ENCODE assay signal across 19 mouse cellular contexts in genomic region chr11:3684723-3685430, GRCm38 (mm10). TPM values are rescaled to one million over a fixed set of nuclear protein-coding genes. Genes with fewer than 3 reads are reported as not detected.
DNase-seq lines count a peak whose midpoint lies in the region; ATAC-seq and TF ChIP-seq lines count a peak whose summit lies in the region.
"Had no signal": no experiment of that assay in that cellular context is flagged by ENCODE, and none has a peak within 500 bp of the region (broad histone marks: within the 10 kb centered on the region; RNA-seq: fewer than 3 reads in every experiment).

No protein-coding gene starts in this region.

- ATAC-seq in hindbrain, postnatal 0 days: no peak
- ATAC-seq in hindbrain, embryonic 16.5 days: no peak
- ATAC-seq in heart, embryonic 12.5 days (ENCODE audit: insufficient number of reproducible peaks, low FRiP score): no peak
- ATAC-seq: forebrain, embryonic 16.5 days had no signal

- H3K9me3 ChIP-seq in hindbrain, postnatal 0 days (ENCODE audit: low read length): no peaks in the 10 kb centered on the region
- H3K9me3 ChIP-seq in hindbrain, embryonic 16.5 days (ENCODE audit: control insufficient read depth, low read length): no peaks in the 10 kb centered on the region
- no peaks in the 10 kb centered on the region for H3K9me3 ChIP-seq in heart, embryonic 12.5 days (replicated peaks)
- H3K9me3 ChIP-seq: midbrain, embryonic 12.5 days; stomach, embryonic 15.5 days had no signal

- WGBS in hindbrain, postnatal 0 days: 81% methylated on average over 5 of the region's 5 CpGs
- 95% methylated on average over 5 of the region's 5 CpGs for WGBS in hindbrain, embryonic 16.5 days
- 89% methylated on average over 5 of the region's 5 CpGs for WGBS in heart, embryonic 12.5 days

- no peak for TF ChIP-seq CTCF in hindbrain, postnatal 0 days (IDR thresholded peaks at IDR 0.05; ENCODE audit: low read depth)

- H3K27me3 ChIP-seq in hindbrain, postnatal 0 days (ENCODE audit: insufficient read depth, low read length): no peaks in the 10 kb centered on the region
- no peaks in the 10 kb centered on the region for H3K27me3 ChIP-seq in hindbrain, embryonic 16.5 days (replicated peaks; ENCODE audit: control insufficient read depth, insufficient read depth, low read length)
- no peaks in the 10 kb centered on the region for H3K27me3 ChIP-seq in heart, embryonic 12.5 days (replicated peaks)
- H3K27me3 ChIP-seq: midbrain, embryonic 12.5 days; Patski; stomach, embryonic 15.5 days had no signal

- no peaks in the 10 kb centered on the region for H3K4me1 ChIP-seq in hindbrain, postnatal 0 days (ENCODE audit: insufficient read depth, low read length)
- H3K4me1 ChIP-seq in hindbrain, embryonic 16.5 days (ENCODE audit: control insufficient read depth, insufficient read depth, low read depth, low read length): no peaks in the 10 kb centered on the region
- H3K4me1 ChIP-seq in heart, embryonic 12.5 days (replicated peaks): no peaks in the 10 kb centered on the region
- H3K4me1 ChIP-seq: midbrain, embryonic 12.5 days; stomach, embryonic 15.5 days had no signal

- H3K27ac ChIP-seq in hindbrain, postnatal 0 days: no peak overlapping the region
- no peak overlapping the region for H3K27ac ChIP-seq in hindbrain, embryonic 16.5 days (ENCODE audit: low read depth, low read length)
- no peak overlapping the region for H3K27ac ChIP-seq in heart, embryonic 12.5 days (ENCODE audit: poor library complexity, severe bottlenecking)
- H3K27ac ChIP-seq: hindbrain, embryonic 14.5 days; macrophage; midbrain, embryonic 12.5 days; stomach, embryonic 15.5 days had no signal

- H3K4me2 ChIP-seq in hindbrain, postnatal 0 days (ENCODE audit: low read depth, low read length): no peak overlapping the region
- H3K4me2 ChIP-seq in hindbrain, embryonic 16.5 days (ENCODE audit: low read length): no peak overlapping the region
- no peak overlapping the region for H3K4me2 ChIP-seq in heart, embryonic 12.5 days
- H3K4me2 ChIP-seq: hindbrain, embryonic 14.5 days; midbrain, embryonic 12.5 days; stomach, embryonic 15.5 days had no signal

- H3K4me3 ChIP-seq in hindbrain, postnatal 0 days (ENCODE audit: low read length): no peak overlapping the region
- no peak overlapping the region for H3K4me3 ChIP-seq in hindbrain, embryonic 16.5 days (ENCODE audit: low read length)
- no peak overlapping the region for H3K4me3 ChIP-seq in heart, embryonic 12.5 days
- H3K4me3 ChIP-seq: erythroblast, embryonic 14.5 days; midbrain, embryonic 12.5 days; stomach, embryonic 15.5 days had no signal

- no peak overlapping the region for H3K9ac ChIP-seq in hindbrain, postnatal 0 days (replicated peaks; ENCODE audit: low read length)
- no peak overlapping the region for H3K9ac ChIP-seq in hindbrain, embryonic 16.5 days (ENCODE audit: low read depth, low read length)
- no peak overlapping the region for H3K9ac ChIP-seq in heart, embryonic 12.5 days
- H3K9ac ChIP-seq: hindbrain, embryonic 14.5 days; midbrain, embryonic 12.5 days; stomach, embryonic 15.5 days had no signal

- H3K36me3 ChIP-seq in hindbrain, postnatal 0 days (ENCODE audit: insufficient read depth, low read length): peaks cover 70% of the 10 kb centered on the region
- peaks cover 64% of the 10 kb centered on the region for H3K36me3 ChIP-seq in hindbrain, embryonic 16.5 days (ENCODE audit: control insufficient read depth, insufficient read depth, low read length)
- H3K36me3 ChIP-seq in heart, embryonic 12.5 days: peaks cover 89% of the 10 kb centered on the region

- DNase-seq in hindbrain, postnatal 0 days (ENCODE audit: low spot score): peak; percentile 22
- DNase-seq in testis, postnatal 10 days (ENCODE audit: low spot score): peak; percentile 50
- no peak for DNase-seq in testis, postnatal 14 days (ENCODE audit: low spot score)
- DNase-seq in cerebellum, postnatal 36 days: peak; percentile 45 to 54
- no peak for DNase-seq in heart, adult 9 months (ENCODE audit: low spot score in 2 of 2)
- DNase-seq: B cell, adult 2 months; heart, adult 18-20 months; retina, postnatal 1 day; spleen, adult 18-20 months; thymus, postnatal 4 days had no signal

RNA-seq across cellular contexts. Expression of gene Morc2a, which starts 35.9 kb away (rescaled TPM):
- 34.9 and 36.2 TPM in 2 replicates for total RNA-seq in hindbrain, postnatal 0 days (2014; rRNA removed)
- 17.1 and 17.7 TPM in 2 replicates for polyA plus RNA-seq in hindbrain, postnatal 0 days (2015; fragmentation: Nextera tagmentation; extraction: Ambion mirVana)
- 25.9 and 31.0 TPM in 2 replicates for polyA plus RNA-seq in hindbrain, embryonic 16.5 days (2015; fragmentation: Nextera tagmentation; extraction: Ambion mirVana)
- 33.3 TPM in 2 replicates for polyA plus RNA-seq in heart, embryonic 12.5 days (2016; fragmentation: Nextera tagmentation; extraction: Ambion mirVana)

Comparison
In these comparisons a context has a peak if more than half of its experiments do, and no peak if none do; other contexts are left out.
1. DNase-seq: peak in hindbrain, postnatal 0 days (single experiment), testis, postnatal 10 days (single experiment) and cerebellum, postnatal 36 days (2 of 2); none in testis, postnatal 14 days (single experiment) and heart, adult 9 months (0 of 2).